Mouse (Mus musculus): ENCODE measurements around the gene Zfp455. TPM values are rescaled to one million over a fixed set of nuclear protein-coding genes. Genes with fewer than 3 reads are reported as not detected.

Zfp455 gene
- 7.4 TPM for polyA plus RNA-seq (2017; shearing (Covaris generic))

GRCm38 (mm10) chr13:67194340-67194894, at the start of gene Zfp455:
TSS of gene Zfp455 (plus strand) at chr13:67194506.

GRCm38 (mm10) chr13:67172991-67173722, 21.1 kb upstream of the Zfp455 start, which contains the start of gene Rsl1:
TSS of gene Rsl1 (plus strand) at chr13:67173182.

Other genes with a start within 250 kb of the Zfp455 start
- gene Zfp712, start 133.3 kb upstream of the Zfp455 start, polyA plus RNA-seq (2017; shearing (Covaris generic)): 9.9 TPM
- gene Zfp708, start 96.5 kb upstream of the Zfp455 start, polyA plus RNA-seq (2017; shearing (Covaris generic)): 5.9 TPM
- 5.3 TPM for gene Gm28557, start 85.9 kb upstream of the Zfp455 start, polyA plus RNA-seq (2017; shearing (Covaris generic))
- gene Rslcan18, start 78.2 kb upstream of the Zfp455 start, polyA plus RNA-seq (2017; shearing (Covaris generic)): 0.71 TPM
- 2.9 TPM for gene Zfp759, start 72.8 kb upstream of the Zfp455 start, polyA plus RNA-seq (2017; shearing (Covaris generic))
- 17.9 TPM for gene Rsl1, start 21.3 kb upstream of the Zfp455 start, polyA plus RNA-seq (2017; shearing (Covaris generic))
- gene Zfp458, start 84.0 kb downstream of the Zfp455 start, polyA plus RNA-seq (2017; shearing (Covaris generic)): 3.5 TPM
- gene Zfp457, start 112.0 kb downstream of the Zfp455 start, polyA plus RNA-seq (2017; shearing (Covaris generic)): 0.38 TPM
- 7.6 TPM for gene Zfp595, start 138.1 kb downstream of the Zfp455 start, polyA plus RNA-seq (2017; shearing (Covaris generic))
- gene Gm28044, start 166.0 kb downstream of the Zfp455 start, polyA plus RNA-seq (2017; shearing (Covaris generic)): 4.0 TPM
- gene Zfp953, start 166.1 kb downstream of the Zfp455 start, polyA plus RNA-seq (2017; shearing (Covaris generic)): 2.8 TPM
- not detected for gene Gm28041, start 181.2 kb downstream of the Zfp455 start, polyA plus RNA-seq (2017; shearing (Covaris generic))
- 9.1 TPM for gene Zfp456, start 181.3 kb downstream of the Zfp455 start, polyA plus RNA-seq (2017; shearing (Covaris generic))
- 26.4 TPM for gene Zfp429, start 205.3 kb downstream of the Zfp455 start, polyA plus RNA-seq (2017; shearing (Covaris generic))
- gene Zfp459, start 226.9 kb downstream of the Zfp455 start, polyA plus RNA-seq (2017; shearing (Covaris generic)): 6.4 TPM